Mouse (Mus musculus): ENCODE results near the gene Olfm2. TPM values are rescaled to one million over a fixed set of nuclear protein-coding genes. Genes with fewer than 3 reads are reported as not detected.

Olfm2 gene
- polyA plus RNA-seq, 1 experiment from 2014 or later, result 3.8 TPM

DNA sequence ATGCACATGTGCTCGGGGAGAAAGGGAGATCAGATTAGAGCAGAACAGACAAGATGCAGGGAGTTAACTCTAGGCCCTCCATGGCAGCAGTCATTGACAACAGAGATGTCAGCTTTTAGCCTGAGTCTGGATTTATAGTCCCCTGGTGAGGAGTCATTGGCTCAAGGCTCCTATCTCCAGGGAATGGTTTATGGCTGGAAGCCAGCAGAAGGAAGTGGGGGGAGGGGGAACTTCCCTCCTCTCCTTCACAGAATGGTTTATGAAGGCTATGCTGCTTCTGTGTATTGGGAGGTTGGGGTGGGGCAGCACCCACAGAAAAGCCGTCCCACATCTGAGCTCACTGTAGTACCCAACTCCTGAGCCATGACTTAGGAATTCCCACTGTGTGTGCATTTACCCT lies 24.6 kb downstream of the Olfm2 start:
- peaks cover 5% of the 10 kb centered on the region for H3K4me1 ChIP-seq (ENCODE audit: control insufficient read depth, insufficient read depth, low read length)
- no peak overlapping the region for H3K4me2 ChIP-seq (ENCODE audit: low read depth, severe bottlenecking)
- H3K9ac ChIP-seq (ENCODE audit: low read length), result no peak overlapping the region
- DNase-seq (ENCODE audit: low spot score) (no peak), ATAC-seq (ENCODE audit: insufficient number of reproducible peaks, low FRiP score, low TSS enrichment, low read depth) (no peak)
- peaks cover 3% of the 10 kb centered on the region for H3K9me3 ChIP-seq (ENCODE audit: control insufficient read depth, low read length)
- H3K27ac ChIP-seq (replicated peaks; ENCODE audit: low read depth, low read length), result no peak overlapping the region
- no peak overlapping the region for H3K4me3 ChIP-seq (ENCODE audit: low read depth, low read length)
- H3K27me3 ChIP-seq (ENCODE audit: control insufficient read depth, insufficient read depth, low read length), result peaks cover 24% of the 10 kb centered on the region
- no peaks in the 10 kb centered on the region for H3K36me3 ChIP-seq (ENCODE audit: control insufficient read depth, insufficient read depth, low read length)
- WGBS, result 59% methylated on average over 2 of the region's 2 CpGs

DNA sequence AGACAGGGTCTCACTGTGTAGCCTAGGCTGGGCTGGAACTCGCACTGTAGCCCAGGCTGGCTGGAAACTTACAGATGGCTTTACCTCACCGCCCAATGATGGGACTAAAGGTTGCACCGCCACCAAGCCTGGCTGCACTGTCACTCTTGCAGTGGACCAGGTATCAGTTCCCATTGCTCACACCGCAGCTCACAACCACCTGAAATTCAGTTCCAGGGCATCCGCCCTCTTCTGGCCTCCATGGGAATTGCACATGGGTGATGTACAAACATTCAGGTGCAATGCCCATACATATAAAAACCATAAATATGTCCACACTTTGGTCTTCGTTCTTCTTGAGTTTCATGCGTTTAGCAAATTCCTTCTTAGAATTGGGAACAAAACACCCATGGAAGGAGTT lies 30.8 kb downstream of the Olfm2 start:
- no peaks in the 10 kb centered on the region for H3K4me1 ChIP-seq (ENCODE audit: control insufficient read depth, insufficient read depth, low read length)
- H3K9me3 ChIP-seq (ENCODE audit: control insufficient read depth, low read length), result peaks cover under 1% of the 10 kb centered on the region; the same call in 1 of the 2 replicates
- WGBS, result 69% methylated on average over 7 of the region's 7 CpGs
- no peak for ATAC-seq (ENCODE audit: insufficient number of reproducible peaks, low FRiP score, low TSS enrichment, low read depth)
- no peaks in the 10 kb centered on the region for H3K27me3 ChIP-seq (ENCODE audit: control insufficient read depth, insufficient read depth, low read length)
- no peak overlapping the region for H3K27ac ChIP-seq (replicated peaks; ENCODE audit: low read depth, low read length)
- H3K4me3 ChIP-seq (ENCODE audit: low read depth, low read length), result no peak overlapping the region
- no peak overlapping the region for H3K4me2 ChIP-seq (ENCODE audit: low read depth, severe bottlenecking)
- H3K9ac ChIP-seq (ENCODE audit: low read length), result no peak overlapping the region
- no peaks in the 10 kb centered on the region for H3K36me3 ChIP-seq (ENCODE audit: control insufficient read depth, insufficient read depth, low read length)
- DNase-seq (ENCODE audit: low spot score), result no peak

DNA sequence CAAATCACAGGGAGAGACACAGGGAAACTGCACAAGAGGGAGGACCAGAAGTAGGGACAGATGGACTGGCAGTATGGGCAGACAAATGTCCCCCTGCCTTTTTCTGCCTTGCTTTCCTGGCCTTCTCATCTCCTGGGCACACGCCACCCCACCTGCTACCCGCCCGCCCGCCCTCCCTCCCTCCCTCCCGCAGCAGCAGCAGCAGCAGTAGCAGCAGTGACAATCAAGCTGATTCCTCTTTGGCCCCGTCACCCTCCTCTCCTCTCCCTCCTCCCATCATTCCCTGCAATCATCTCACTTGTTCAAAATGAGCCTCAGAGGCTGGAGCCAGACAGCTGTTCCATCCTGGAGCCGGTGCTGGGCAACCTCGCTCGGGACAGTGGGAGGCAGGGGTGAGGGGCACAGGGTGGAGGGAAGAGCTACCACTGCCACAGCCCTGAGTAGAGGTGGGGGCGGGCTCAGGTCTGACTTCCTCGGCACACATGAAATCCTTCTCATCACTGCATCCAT lies 32.6 kb downstream of the Olfm2 start:
- H3K4me1 ChIP-seq (ENCODE audit: control insufficient read depth, insufficient read depth, low read length), result no peaks in the 10 kb centered on the region
- H3K27me3 ChIP-seq (ENCODE audit: control insufficient read depth, insufficient read depth, low read length), result no peaks in the 10 kb centered on the region
- no peak overlapping the region for H3K9ac ChIP-seq (ENCODE audit: low read length)
- WGBS, result 36% methylated on average over 11 of the region's 11 CpGs
- no peak overlapping the region; the same call in 1 of the 2 replicates for H3K4me2 ChIP-seq (ENCODE audit: low read depth, severe bottlenecking)
- H3K27ac ChIP-seq (replicated peaks; ENCODE audit: low read depth, low read length), result no peak overlapping the region
- no peak for DNase-seq (ENCODE audit: low spot score)
- H3K36me3 ChIP-seq (ENCODE audit: control insufficient read depth, insufficient read depth, low read length), result no peaks in the 10 kb centered on the region
- no peaks in the 10 kb centered on the region for H3K9me3 ChIP-seq (ENCODE audit: control insufficient read depth, low read length)
- ATAC-seq (ENCODE audit: insufficient number of reproducible peaks, low FRiP score, low TSS enrichment, low read depth), result no peak
- H3K4me3 ChIP-seq (ENCODE audit: low read depth, low read length), result no peak overlapping the region

GRCm38 (mm10) chr9:20712934-20713477 lies 33.1 kb downstream of the Olfm2 start:
- no peaks in the 10 kb centered on the region for H3K9me3 ChIP-seq (ENCODE audit: control insufficient read depth, low read length)
- H3K4me3 ChIP-seq (ENCODE audit: low read depth, low read length), result no peak overlapping the region
- DNase-seq (ENCODE audit: low spot score) (no peak), ATAC-seq (ENCODE audit: insufficient number of reproducible peaks, low FRiP score, low TSS enrichment, low read depth) (no peak)
- no peak overlapping the region; the same call in 1 of the 2 replicates for H3K4me2 ChIP-seq (ENCODE audit: low read depth, severe bottlenecking)
- H3K4me1 ChIP-seq (ENCODE audit: control insufficient read depth, insufficient read depth, low read length), result no peaks in the 10 kb centered on the region
- H3K9ac ChIP-seq (ENCODE audit: low read length), result no peak overlapping the region
- no peak overlapping the region for H3K27ac ChIP-seq (replicated peaks; ENCODE audit: low read depth, low read length)
- H3K36me3 ChIP-seq (ENCODE audit: control insufficient read depth, insufficient read depth, low read length), result no peaks in the 10 kb centered on the region
- 71% methylated on average over 5 of the region's 5 CpGs for WGBS
- no peaks in the 10 kb centered on the region for H3K27me3 ChIP-seq (ENCODE audit: control insufficient read depth, insufficient read depth, low read length)

- Histone ChIP-seq H3K9ac (ENCODE audit: low read length) (no peak overlapping the region), H3K4me2 (ENCODE audit: low read depth, severe bottlenecking) (no peak overlapping the region), H3K27ac (replicated peaks; ENCODE audit: low read depth, low read length) (no peak overlapping the region), H3K36me3 (ENCODE audit: control insufficient read depth, insufficient read depth, low read length) (no peaks in the 10 kb centered on the region), H3K27me3 (ENCODE audit: control insufficient read depth, insufficient read depth, low read length) (no peaks in the 10 kb centered on the region), H3K4me1 (ENCODE audit: control insufficient read depth, insufficient read depth, low read length) (no peaks in the 10 kb centered on the region), H3K9me3 (ENCODE audit: control insufficient read depth, low read length) (no peaks in the 10 kb centered on the region), H3K4me3 (ENCODE audit: low read depth, low read length) (no peak overlapping the region)
- 82% methylated on average over 3 of the region's 3 CpGs for WGBS
- DNase-seq (ENCODE audit: low spot score) (no peak), ATAC-seq (ENCODE audit: insufficient number of reproducible peaks, low FRiP score, low TSS enrichment, low read depth) (no peak)
Observed at GRCm38 (mm10) chr9:20710471-20710870, 35.7 kb downstream of the Olfm2 start.

- DNase-seq (ENCODE audit: low spot score) (no peak), ATAC-seq (ENCODE audit: insufficient number of reproducible peaks, low FRiP score, low TSS enrichment, low read depth) (no peak)
- H3K4me1 ChIP-seq (ENCODE audit: control insufficient read depth, insufficient read depth, low read length), result no peaks in the 10 kb centered on the region
- no peaks in the 10 kb centered on the region for H3K27me3 ChIP-seq (ENCODE audit: control insufficient read depth, insufficient read depth, low read length)
- no peaks in the 10 kb centered on the region for H3K9me3 ChIP-seq (ENCODE audit: control insufficient read depth, low read length)
- no peak overlapping the region for H3K4me2 ChIP-seq (ENCODE audit: low read depth, severe bottlenecking)
- no peak overlapping the region for H3K27ac ChIP-seq (replicated peaks; ENCODE audit: low read depth, low read length)
- no peak overlapping the region for H3K9ac ChIP-seq (ENCODE audit: low read length)
- H3K36me3 ChIP-seq (ENCODE audit: control insufficient read depth, insufficient read depth, low read length), result no peaks in the 10 kb centered on the region
- 20% methylated on average over 4 of the region's 4 CpGs for WGBS
- no peak overlapping the region for H3K4me3 ChIP-seq (ENCODE audit: low read depth, low read length)
Observed at GRCm38 (mm10) chr9:20705981-20706380, 40.2 kb downstream of the Olfm2 start.

DNA sequence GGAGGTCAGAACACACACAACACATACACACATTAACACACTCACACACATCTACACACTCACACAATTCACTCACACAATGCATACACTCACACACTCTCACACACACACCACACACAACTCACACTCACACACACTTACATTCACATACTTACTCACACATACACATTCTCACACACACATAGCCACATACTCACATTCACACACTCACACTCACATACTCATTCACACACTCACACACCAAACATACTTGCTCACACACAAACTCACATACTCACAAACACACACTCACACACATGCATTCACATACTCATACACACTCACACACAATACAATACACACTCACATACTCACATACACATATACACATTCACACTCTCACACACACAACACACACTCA lies 40.7 kb downstream of the Olfm2 start:
- no peak for DNase-seq (ENCODE audit: low spot score)
- Histone ChIP-seq H3K27ac (replicated peaks; ENCODE audit: low read depth, low read length) (no peak overlapping the region), H3K9me3 (ENCODE audit: control insufficient read depth, low read length) (no peaks in the 10 kb centered on the region), H3K36me3 (ENCODE audit: control insufficient read depth, insufficient read depth, low read length) (no peaks in the 10 kb centered on the region), H3K9ac (ENCODE audit: low read length) (no peak overlapping the region), H3K4me1 (ENCODE audit: control insufficient read depth, insufficient read depth, low read length) (no peaks in the 10 kb centered on the region), H3K4me2 (ENCODE audit: low read depth, severe bottlenecking) (no peak overlapping the region), H3K27me3 (ENCODE audit: control insufficient read depth, insufficient read depth, low read length) (no peaks in the 10 kb centered on the region), H3K4me3 (ENCODE audit: low read depth, low read length) (no peak overlapping the region)
- no peak for ATAC-seq (ENCODE audit: insufficient number of reproducible peaks, low FRiP score, low TSS enrichment, low read depth)

GRCm38 (mm10) chr9:20703832-20704380 lies 42.2 kb downstream of the Olfm2 start:
- H3K4me1 ChIP-seq (ENCODE audit: control insufficient read depth, insufficient read depth, low read length), result no peaks in the 10 kb centered on the region
- ATAC-seq (ENCODE audit: insufficient number of reproducible peaks, low FRiP score, low TSS enrichment, low read depth), result no peak
- 81% methylated on average over 8 of the region's 8 CpGs for WGBS
- no peak overlapping the region for H3K9ac ChIP-seq (ENCODE audit: low read length)
- no peak overlapping the region for H3K4me3 ChIP-seq (ENCODE audit: low read depth, low read length)
- H3K27ac ChIP-seq (replicated peaks; ENCODE audit: low read depth, low read length), result no peak overlapping the region
- no peaks in the 10 kb centered on the region for H3K36me3 ChIP-seq (ENCODE audit: control insufficient read depth, insufficient read depth, low read length)
- no peaks in the 10 kb centered on the region for H3K27me3 ChIP-seq (ENCODE audit: control insufficient read depth, insufficient read depth, low read length)
- H3K4me2 ChIP-seq (ENCODE audit: low read depth, severe bottlenecking), result no peak overlapping the region
- no peak for DNase-seq (ENCODE audit: low spot score)
- H3K9me3 ChIP-seq (ENCODE audit: control insufficient read depth, low read length), result no peaks in the 10 kb centered on the region

DNA sequence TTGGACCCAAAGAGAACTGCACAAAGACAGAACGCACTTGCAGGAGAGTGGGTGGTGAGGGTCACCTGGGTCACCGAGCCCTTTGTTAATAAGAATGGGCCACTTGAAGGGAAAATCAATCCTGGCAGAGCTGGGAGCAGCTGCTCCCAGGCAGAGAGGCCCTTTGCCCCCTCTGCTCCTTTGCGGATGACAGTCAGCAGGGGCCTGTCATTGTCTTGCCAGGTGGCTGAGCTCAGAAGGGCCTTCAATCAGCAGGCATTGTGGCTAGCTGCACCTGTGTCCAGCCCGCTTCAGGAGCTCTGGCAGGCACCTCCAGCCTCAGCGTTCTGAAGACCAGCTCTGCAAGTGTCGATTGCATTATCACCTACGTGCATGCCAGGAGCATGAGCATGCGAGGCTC lies 48.7 kb downstream of the Olfm2 start:
- Histone ChIP-seq H3K9me3 (ENCODE audit: control insufficient read depth, low read length) (no peaks in the 10 kb centered on the region), H3K27ac (replicated peaks; ENCODE audit: low read depth, low read length) (no peak overlapping the region), H3K9ac (ENCODE audit: low read length) (no peak overlapping the region), H3K4me2 (ENCODE audit: low read depth, severe bottlenecking) (no peak overlapping the region), H3K4me3 (ENCODE audit: low read depth, low read length) (no peak overlapping the region), H3K36me3 (ENCODE audit: control insufficient read depth, insufficient read depth, low read length) (no peaks in the 10 kb centered on the region), H3K27me3 (ENCODE audit: control insufficient read depth, insufficient read depth, low read length) (peaks cover 5% of the 10 kb centered on the region; the same call in 1 of the 2 replicates), H3K4me1 (ENCODE audit: control insufficient read depth, insufficient read depth, low read length) (no peaks in the 10 kb centered on the region)
- WGBS, result 46% methylated on average over 8 of the region's 8 CpGs
- no peak for DNase-seq (ENCODE audit: low spot score)
- no peak for ATAC-seq (ENCODE audit: insufficient number of reproducible peaks, low FRiP score, low TSS enrichment, low read depth)

Measured in limb, embryonic 11.5 days (tissue).